Mouse (Mus musculus) forebrain, embryonic 12.5 days (tissue): ENCODE data around the gene Gtf3c5. TPM values are rescaled to one million over a fixed set of nuclear protein-coding genes. Genes with fewer than 3 reads are reported as not detected.

Source experiments
- ATAC-seq: fragments of 200-750 bp; cut with Nextera tagmentation; 2 replicates; pipeline ENCODE4 v1.8.0; 2017; ENCODE audit warnings: moderate TSS enrichment; ENCODE audit not compliant: low FRiP score
- H3K27ac ChIP-seq: fragments of 300-500 bp; sonication (generic); 2 replicates; pipeline ENCODE4 v1.5.1; 2016; ENCODE audit warnings: mild to moderate bottlenecking
- H3K27me3 ChIP-seq: fragments of 300-500 bp; sonication (generic); 2 replicates; pipeline ENCODE4 v1.6.1; 2016; ENCODE audit warnings: mild to moderate bottlenecking
- H3K36me3 ChIP-seq: fragments of 300-500 bp; sonication (generic); replicated peaks from 2 replicates; pipeline ENCODE4 v1.6.1; 2016; ENCODE audit warnings: mild to moderate bottlenecking
- H3K4me1 ChIP-seq: fragments of 300-500 bp; sonication (generic); 2 replicates; pipeline ENCODE4 v1.6.1; 2016
- H3K4me2 ChIP-seq: fragments of 300-500 bp; sonication (generic); 2 replicates; pipeline ENCODE4 v1.6.1; 2016; ENCODE audit warnings: mild to moderate bottlenecking, moderate library complexity
- H3K4me3 ChIP-seq: fragments of 300-500 bp; sonication (generic); replicated peaks from 2 replicates; pipeline ENCODE4 v1.5.1; 2016; ENCODE audit warnings: mild to moderate bottlenecking
- H3K9ac ChIP-seq: fragments of 300-500 bp; sonication (generic); 2 replicates; pipeline ENCODE4 v1.6.1; 2016; ENCODE audit warnings: mild to moderate bottlenecking
- H3K9me3 ChIP-seq: fragments of 300-500 bp; sonication (generic); 2 replicates; pipeline ENCODE4 v1.6.1; 2016
- WGBS: fragments of 180-500 bp; shearing (Covaris S2); methylation state at CpG from one replicate; pipeline ENCODE4 v1.1.7; 2016; 5-methylcytosine and 5-hydroxymethylcytosine counted together
- polyA plus RNA-seq: library from polyadenylated mRNA; unstranded; fragments of >200 nt; fragmentation: Nextera tagmentation; extraction: Ambion mirVana; gene quantifications from 2 replicates; pipeline ENCODE4 v1.2.1, GENCODE M21; 2016

Gtf3c5 gene
- polyA plus RNA-seq, 1 experiment from 2014 or later = 46.9 TPM

DNA sequence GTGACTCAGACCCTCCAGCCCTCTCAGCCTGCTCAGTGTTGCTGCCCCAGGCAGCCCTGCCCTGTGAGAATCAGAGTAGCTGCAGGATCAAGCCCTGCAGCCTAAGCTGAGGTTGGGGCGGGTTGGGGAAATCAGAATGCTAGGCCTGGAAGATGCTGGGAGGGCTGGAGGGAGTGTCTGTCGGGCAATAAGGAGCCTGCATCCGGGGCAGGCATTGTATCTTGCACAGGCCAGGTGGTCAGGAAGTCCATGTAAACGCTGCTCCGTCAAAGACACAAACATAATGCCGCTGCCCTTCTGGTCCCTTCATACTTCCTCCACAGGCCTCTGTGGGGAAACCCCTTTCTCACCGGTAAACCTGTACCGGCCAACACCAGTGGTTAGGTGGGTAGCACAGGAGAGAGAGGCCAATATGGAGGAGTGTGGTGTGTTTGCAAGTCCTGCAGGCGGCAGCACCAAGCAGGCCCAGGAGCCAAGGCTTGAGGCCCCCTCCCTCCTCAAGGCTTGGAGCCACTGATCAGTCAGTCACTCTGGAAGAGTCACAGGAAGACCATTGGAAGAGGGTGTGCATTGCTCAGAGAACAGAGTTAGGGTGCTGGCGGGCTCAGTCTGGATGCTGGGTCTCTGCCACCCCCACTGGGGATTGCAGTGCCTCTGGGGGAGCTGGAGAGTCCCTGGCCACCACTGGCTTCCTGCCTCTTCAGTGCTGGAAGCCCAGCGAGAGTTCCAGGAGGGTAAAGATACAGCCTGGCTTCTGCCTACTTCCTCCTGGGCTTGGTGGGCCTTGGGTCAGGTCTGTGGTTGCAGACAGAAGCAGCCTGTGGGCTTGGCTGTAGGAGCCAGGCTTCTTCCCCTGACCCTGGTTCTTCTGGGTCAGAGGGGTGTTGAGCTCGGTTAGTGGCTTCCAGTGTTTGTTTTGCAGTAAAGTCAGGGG lies 57.3 kb downstream of the Gtf3c5 start:
- peak overlapping the region; percentile 89 for H3K27ac ChIP-seq
- H3K4me3 ChIP-seq = no peak overlapping the region
- H3K27me3 ChIP-seq = no peaks in the 10 kb centered on the region
- WGBS = 44% methylated on average over 12 of the region's 12 CpGs
- peak overlapping the region; percentile 30; the same call in 1 of the 2 replicates for H3K4me2 ChIP-seq
- no peaks in the 10 kb centered on the region for H3K9me3 ChIP-seq
- no peaks in the 10 kb centered on the region for H3K36me3 ChIP-seq
- H3K9ac ChIP-seq = peak overlapping the region; percentile 45
- ATAC-seq = peak; percentile 32; the same call in 1 of the 2 replicates
- peaks cover 76% of the 10 kb centered on the region for H3K4me1 ChIP-seq

DNA sequence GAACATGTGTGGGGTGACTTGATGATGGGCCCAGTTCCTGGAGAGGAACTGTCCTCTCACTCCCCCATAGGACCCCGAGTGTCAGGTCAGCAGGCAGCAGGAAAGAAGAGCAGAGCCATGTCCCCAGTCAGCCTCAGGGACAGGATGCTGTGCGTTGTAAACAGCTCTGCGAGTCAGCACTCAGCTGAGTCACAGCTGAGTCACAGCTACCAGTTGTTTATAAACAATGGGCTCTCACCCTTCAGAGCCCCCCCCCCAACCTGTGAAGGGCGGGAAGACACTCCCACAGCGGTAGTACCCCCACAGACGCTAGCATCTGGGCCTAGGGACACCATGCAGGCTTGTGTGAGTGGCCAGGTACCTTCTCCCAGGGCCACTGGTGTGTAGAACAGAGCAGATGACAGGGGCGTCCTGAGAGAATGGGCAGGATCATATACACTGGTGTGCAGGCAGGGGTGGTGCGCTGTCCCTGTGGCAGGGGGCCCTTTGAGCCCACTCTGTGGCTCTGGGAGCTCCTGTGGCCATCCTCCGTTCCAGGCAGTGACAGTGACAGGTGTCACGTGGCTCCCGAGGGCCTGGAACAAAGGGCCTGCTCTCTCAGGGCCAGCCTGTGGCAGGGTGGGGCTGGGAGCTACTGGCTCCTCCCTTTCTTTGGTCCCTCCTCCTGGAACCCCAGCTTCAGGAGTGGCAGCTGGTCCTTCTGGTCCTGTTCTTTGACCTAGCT lies 58.2 kb downstream of the Gtf3c5 start:
- Histone ChIP-seq H3K36me3 (no peaks in the 10 kb centered on the region), H3K9ac (peak overlapping the region; percentile 45), H3K4me3 (no peak overlapping the region), H3K9me3 (no peaks in the 10 kb centered on the region), H3K4me2 (peak overlapping the region; percentile 30), H3K27ac (peak overlapping the region; percentile 89), H3K27me3 (no peaks in the 10 kb centered on the region), H3K4me1 (peaks cover 70% of the 10 kb centered on the region)
- ATAC-seq = peak; percentile 80
- 14% methylated on average over 11 of the region's 11 CpGs for WGBS

DNA sequence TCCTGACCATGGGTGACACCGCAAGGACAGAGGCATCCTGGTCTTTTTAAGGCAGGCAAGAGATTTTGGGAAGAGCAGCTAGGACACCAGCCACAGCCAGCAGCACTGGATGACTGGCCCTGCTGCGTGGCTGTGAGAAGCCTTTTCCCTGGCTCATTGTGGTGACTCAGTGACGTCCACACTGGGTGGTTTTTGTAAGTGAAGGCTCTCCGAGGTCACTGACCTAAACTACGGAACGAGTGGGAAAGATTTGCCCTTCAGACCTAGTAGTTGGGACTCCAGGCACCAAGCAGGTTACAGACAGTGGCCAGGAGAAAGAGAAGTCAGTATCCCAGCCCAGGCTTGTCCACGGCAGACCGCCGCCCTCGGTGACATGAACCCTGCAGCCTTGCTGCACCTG lies 59.1 kb downstream of the Gtf3c5 start:
- H3K27ac ChIP-seq = peak overlapping the region; percentile 89
- H3K4me3 ChIP-seq = no peak overlapping the region
- 78% methylated on average over 10 of the region's 10 CpGs for WGBS
- H3K9ac ChIP-seq = no peak overlapping the region
- H3K4me2 ChIP-seq = no peak overlapping the region
- no peaks in the 10 kb centered on the region for H3K9me3 ChIP-seq
- no peaks in the 10 kb centered on the region for H3K27me3 ChIP-seq
- H3K36me3 ChIP-seq = no peaks in the 10 kb centered on the region; the same call in 1 of the 2 replicates
- peaks cover 67% of the 10 kb centered on the region for H3K4me1 ChIP-seq
- ATAC-seq = no peak

DNA sequence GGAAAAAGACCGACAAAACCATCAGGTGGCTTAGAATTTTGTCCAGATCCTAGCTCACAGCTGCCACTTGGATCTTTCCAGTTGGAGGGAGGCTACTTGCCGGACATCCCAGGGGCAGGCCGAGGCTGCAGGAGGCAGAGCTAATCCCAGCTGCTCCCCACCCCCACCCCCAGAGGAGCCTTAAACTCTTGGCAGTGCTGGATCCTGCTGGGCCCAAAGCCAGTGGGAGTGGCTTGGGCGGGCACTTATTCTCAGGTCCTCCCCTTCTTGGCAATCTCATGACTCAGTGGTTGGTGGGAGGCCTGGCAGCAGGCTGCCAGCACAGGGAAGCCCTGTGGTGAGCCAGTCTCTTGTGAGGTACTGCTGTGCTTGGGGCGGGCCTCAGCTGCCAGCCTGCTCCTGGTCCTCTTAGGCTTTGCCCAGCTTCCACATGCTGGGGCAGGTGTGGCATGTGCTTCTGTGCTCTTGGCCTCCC lies 59.9 kb downstream of the Gtf3c5 start:
- peak; percentile 75 for ATAC-seq
- Histone ChIP-seq H3K9me3 (no peaks in the 10 kb centered on the region), H3K4me3 (no peak overlapping the region), H3K36me3 (no peaks in the 10 kb centered on the region; the same call in 1 of the 2 replicates), H3K4me1 (peaks cover 67% of the 10 kb centered on the region), H3K27ac (peak overlapping the region; percentile 68), H3K9ac (no peak overlapping the region), H3K27me3 (no peaks in the 10 kb centered on the region), H3K4me2 (no peak overlapping the region)
- 15% methylated on average over 5 of the region's 5 CpGs for WGBS

DNA sequence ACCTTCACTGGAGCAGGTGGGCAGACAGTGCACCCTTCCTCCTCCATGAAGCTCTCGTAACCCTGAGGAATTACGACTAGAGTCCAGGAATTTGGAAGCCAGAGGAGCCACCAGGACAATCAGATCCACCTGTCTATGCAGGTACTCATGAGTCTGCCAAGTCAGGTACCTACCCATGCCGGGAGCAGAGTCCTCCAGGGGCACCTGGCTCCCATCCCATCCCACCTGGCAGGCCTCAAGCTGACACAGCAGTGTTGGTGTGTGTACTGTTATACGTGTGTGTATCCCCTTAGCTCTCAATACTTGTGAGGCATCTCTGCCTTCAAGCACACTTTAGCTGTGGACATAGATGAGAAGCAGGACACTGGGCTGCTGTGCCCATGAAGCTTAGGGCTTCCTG lies 61.4 kb downstream of the Gtf3c5 start:
- H3K36me3 ChIP-seq = no peaks in the 10 kb centered on the region; the same call in 1 of the 2 replicates
- H3K27ac ChIP-seq = no peak overlapping the region
- H3K27me3 ChIP-seq = no peaks in the 10 kb centered on the region
- H3K4me2 ChIP-seq = no peak overlapping the region
- H3K9ac ChIP-seq = no peak overlapping the region
- H3K4me3 ChIP-seq = no peak overlapping the region
- no peaks in the 10 kb centered on the region for H3K9me3 ChIP-seq
- ATAC-seq = no peak
- 88% methylated on average over 4 of the region's 4 CpGs for WGBS
- H3K4me1 ChIP-seq = peaks cover 69% of the 10 kb centered on the region

DNA sequence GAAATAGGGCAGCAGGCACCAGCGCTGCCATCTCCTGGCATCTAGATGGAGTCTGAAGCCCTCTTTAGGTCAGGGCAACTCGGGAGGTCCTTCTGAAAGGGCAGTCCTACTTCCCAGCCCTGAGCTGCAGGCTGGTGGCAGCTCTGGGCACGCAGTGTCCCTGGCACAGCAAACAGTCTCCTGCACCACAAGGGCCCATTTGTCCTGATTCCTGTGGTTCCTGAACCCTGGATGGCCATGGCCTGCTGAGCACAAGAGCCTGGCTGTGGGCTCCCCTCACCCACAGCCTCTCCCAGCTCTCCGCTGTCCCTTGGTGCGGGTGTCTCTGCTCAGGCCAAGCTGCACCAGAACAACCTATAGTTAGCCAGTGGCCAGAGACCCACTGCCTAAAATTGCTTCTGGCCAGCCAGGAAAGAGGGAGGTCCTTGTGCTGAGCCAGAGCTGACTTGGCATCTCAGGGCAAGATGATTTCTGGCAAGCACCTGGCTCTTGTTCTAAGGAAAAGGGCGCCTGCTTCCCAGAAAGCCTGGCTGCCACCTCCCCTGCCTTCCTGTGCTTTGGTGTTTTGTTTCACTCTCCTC lies 61.9 kb downstream of the Gtf3c5 start:
- ATAC-seq = no peak
- no peak overlapping the region for H3K27ac ChIP-seq
- H3K4me2 ChIP-seq = no peak overlapping the region
- peaks cover 71% of the 10 kb centered on the region for H3K4me1 ChIP-seq
- WGBS = 83% methylated on average over 6 of the region's 6 CpGs
- no peak overlapping the region for H3K9ac ChIP-seq
- no peaks in the 10 kb centered on the region; the same call in 1 of the 2 replicates for H3K36me3 ChIP-seq
- no peak overlapping the region for H3K4me3 ChIP-seq
- H3K27me3 ChIP-seq = no peaks in the 10 kb centered on the region
- H3K9me3 ChIP-seq = no peaks in the 10 kb centered on the region

DNA sequence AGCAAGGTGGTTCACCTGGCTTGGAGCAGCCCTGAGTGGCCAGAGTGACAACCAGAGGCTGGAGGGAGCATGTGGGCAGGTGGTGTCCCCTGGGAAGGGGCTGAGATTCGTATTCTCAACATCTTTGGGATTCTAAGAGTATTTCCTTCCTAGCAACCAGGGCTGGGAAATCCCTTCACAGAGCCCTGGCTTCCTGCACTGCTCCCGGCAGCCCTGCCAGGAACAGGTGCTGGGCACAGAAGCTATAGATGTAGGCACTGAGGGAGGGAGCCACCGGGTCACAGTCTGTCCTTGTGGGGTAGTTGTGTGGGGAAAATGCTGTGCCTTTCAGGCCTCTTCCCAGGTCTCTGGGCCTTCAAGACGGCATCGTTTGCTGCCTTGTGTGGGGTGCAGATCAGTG lies 63.0 kb downstream of the Gtf3c5 start:
- Histone ChIP-seq H3K4me1 (peaks cover 71% of the 10 kb centered on the region), H3K4me2 (no peak overlapping the region), H3K9me3 (no peaks in the 10 kb centered on the region), H3K4me3 (no peak overlapping the region), H3K9ac (no peak overlapping the region), H3K27ac (no peak overlapping the region), H3K27me3 (no peaks in the 10 kb centered on the region), H3K36me3 (peaks cover 1% of the 10 kb centered on the region; the same call in 1 of the 2 replicates)
- ATAC-seq = no peak
- 64% methylated on average over 5 of the region's 5 CpGs for WGBS

DNA sequence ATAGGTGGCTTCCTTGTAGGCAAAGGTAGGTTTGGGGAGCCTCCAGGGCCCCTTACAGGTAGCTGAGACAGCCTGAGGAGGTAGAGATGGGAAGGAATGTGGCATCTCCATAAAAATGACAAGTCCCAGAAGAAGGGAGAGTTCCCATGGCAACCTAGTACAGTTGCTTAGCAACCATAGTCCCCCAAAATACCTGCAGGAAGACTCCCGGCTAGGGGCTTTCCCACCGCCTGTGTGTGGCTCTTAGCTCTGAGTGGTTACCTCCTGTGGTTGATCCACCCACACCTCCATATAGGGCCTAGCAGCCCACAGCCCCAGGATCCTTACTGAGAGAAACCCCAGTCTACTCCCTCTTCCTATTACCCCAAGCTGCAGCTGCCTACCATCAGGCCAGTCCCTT lies 65.3 kb downstream of the Gtf3c5 start:
- H3K27me3 ChIP-seq = no peaks in the 10 kb centered on the region
- peaks cover 7% of the 10 kb centered on the region; the same call in 1 of the 2 replicates for H3K36me3 ChIP-seq
- no peak overlapping the region for H3K4me3 ChIP-seq
- peaks cover 66% of the 10 kb centered on the region for H3K4me1 ChIP-seq
- H3K9ac ChIP-seq = 0 out of 2 replicates have a peak overlapping the region, but pooled peaks have one; percentile 9
- WGBS = 25% methylated on average over 2 of the region's 2 CpGs
- H3K4me2 ChIP-seq = no peak overlapping the region
- no peaks in the 10 kb centered on the region for H3K9me3 ChIP-seq
- ATAC-seq = no peak
- H3K27ac ChIP-seq = no peak overlapping the region

DNA sequence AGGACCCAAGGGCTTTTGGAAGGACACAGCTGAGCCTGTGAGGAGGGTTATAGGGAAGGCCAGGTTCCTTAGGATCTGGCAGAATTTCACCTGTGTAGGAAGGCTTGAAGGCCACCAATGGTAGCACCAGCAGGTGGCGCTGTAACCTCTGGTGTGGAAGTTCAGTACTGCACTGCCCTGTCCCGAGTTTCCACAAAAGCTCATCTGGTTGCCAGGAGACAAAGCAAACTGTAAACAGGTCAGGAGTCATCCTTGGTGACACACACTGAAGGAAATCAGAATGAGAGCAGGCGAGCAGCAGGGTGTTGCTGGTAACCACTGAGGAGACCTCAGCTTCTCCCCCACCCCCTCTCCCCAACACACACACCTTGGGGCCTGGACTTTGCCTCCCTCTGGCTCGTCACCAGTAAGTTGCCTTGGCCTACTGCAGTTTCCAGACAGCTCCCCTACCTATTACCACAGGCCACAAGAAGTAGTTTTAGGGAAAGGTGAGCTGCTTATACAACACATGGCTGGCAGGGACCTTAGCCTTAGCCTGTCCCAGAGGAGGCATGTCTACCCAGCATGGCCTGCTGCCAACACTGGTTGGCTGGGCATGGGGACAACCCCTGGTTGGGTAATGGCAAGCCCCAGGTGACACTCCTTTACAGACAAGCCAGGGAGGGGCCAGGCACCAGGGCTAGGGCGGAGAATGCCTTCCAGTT lies 66.2 kb downstream of the Gtf3c5 start:
- Histone ChIP-seq H3K27me3 (no peaks in the 10 kb centered on the region), H3K4me1 (peaks cover 65% of the 10 kb centered on the region), H3K9ac (0 out of 2 replicates have a peak overlapping the region, but pooled peaks have one; percentile 13), H3K27ac (0 out of 2 replicates have a peak overlapping the region, but pooled peaks have one; percentile 6), H3K4me2 (no peak overlapping the region), H3K36me3 (peaks cover 7% of the 10 kb centered on the region; the same call in 1 of the 2 replicates), H3K4me3 (no peak overlapping the region), H3K9me3 (no peaks in the 10 kb centered on the region)
- WGBS = 50% methylated on average over 5 of the region's 5 CpGs
- no peak for ATAC-seq
